In the genomic region with DNA sequence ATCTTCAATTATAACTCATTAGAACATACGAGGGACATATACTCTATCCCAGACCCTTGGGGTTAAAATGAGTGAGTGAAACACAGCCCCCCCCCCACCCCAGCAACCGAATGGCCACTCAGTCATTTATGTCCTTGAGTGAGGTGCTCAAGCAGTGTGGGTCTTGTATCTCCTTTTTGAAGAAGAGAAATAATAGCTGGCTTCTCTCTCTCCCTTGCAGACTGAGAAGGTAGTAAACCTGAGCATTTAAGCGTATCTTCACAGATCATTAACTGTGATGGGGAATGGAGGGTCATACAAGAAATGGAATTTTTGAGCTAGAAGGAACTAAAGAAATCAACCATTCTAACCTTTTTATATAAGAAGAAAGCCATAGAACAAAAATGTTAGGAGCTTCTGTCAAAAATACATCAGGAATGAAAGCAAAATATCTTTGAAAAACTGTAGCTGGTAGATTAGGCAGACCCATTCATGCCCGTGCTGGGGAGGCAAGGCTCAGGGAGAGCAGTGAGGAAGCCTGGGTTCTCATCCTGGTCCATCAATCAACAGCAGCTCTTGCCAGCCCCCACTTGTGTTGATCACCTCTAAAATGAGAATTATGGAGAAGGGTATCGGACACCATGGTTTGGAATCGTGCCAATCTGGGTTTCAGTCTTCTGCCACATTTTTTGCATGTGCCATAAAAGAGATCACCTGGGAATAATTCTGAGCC, we compare ENCODE assay signal across 26 mouse cellular contexts.
"Had no signal": no experiment of that assay in that cellular context is flagged by ENCODE, and none has a peak within 500 bp of the region (broad histone marks: within the 10 kb centered on the region; RNA-seq: fewer than 3 reads in every experiment).

No protein-coding gene starts in this region.

- H3K9ac ChIP-seq: heart, embryonic 12.5 days; hindbrain, embryonic 12.5 days; hindbrain, embryonic 14.5 days; intestine, embryonic 15.5 days; limb, embryonic 12.5 days; liver, embryonic 13.5 days; liver, embryonic 15.5 days; liver, postnatal 0 days had no signal

- H3K9me3 ChIP-seq: heart, embryonic 10.5 days; heart, embryonic 12.5 days; hindbrain, embryonic 10.5 days; hindbrain, embryonic 12.5 days; intestine, embryonic 15.5 days; limb, embryonic 10.5 days; limb, embryonic 12.5 days; liver, embryonic 13.5 days; liver, embryonic 15.5 days had no signal

- H3K27me3 ChIP-seq: heart, embryonic 12.5 days; hindbrain, embryonic 12.5 days; intestine, embryonic 15.5 days; limb, embryonic 12.5 days; liver, embryonic 13.5 days; liver, embryonic 15.5 days had no signal

- H3K4me1 ChIP-seq: hindbrain, embryonic 12.5 days; intestine, embryonic 15.5 days; limb, embryonic 10.5 days; limb, embryonic 12.5 days; liver, embryonic 13.5 days; liver, embryonic 15.5 days had no signal

- H3K4me3 ChIP-seq: gastrocnemius, adult 2 months; heart, embryonic 10.5 days; heart, embryonic 12.5 days; hindbrain, embryonic 10.5 days; hindbrain, embryonic 12.5 days; intestine, embryonic 15.5 days; layer of hippocampus, adult 2 months; left cerebral cortex, adult 2 months; limb, embryonic 10.5 days; limb, embryonic 12.5 days; liver, embryonic 13.5 days; liver, embryonic 15.5 days had no signal

- DNase-seq: gastrocnemius, adult 2 months; gastrocnemius, postnatal 10 days; gastrocnemius, postnatal 25 days; heart, adult 18-20 months; heart, postnatal 10 days; heart, postnatal 4 days; kidney, postnatal 10 days; kidney, postnatal 36 days; liver; liver, embryonic 13.5 days; liver, postnatal 0 days had no signal

- H3K4me2 ChIP-seq: heart, embryonic 12.5 days; hindbrain, embryonic 12.5 days; hindbrain, embryonic 14.5 days; intestine, embryonic 15.5 days; limb, embryonic 12.5 days; liver, embryonic 11.5 days; liver, embryonic 13.5 days; liver, embryonic 15.5 days had no signal

- H3K27ac ChIP-seq: gastrocnemius, adult 2 months; heart, embryonic 10.5 days; hindbrain, embryonic 10.5 days; hindbrain, embryonic 14.5 days; intestine, embryonic 15.5 days; layer of hippocampus, adult 2 months; left cerebral cortex, adult 2 months; limb, embryonic 10.5 days; limb, embryonic 12.5 days; liver, embryonic 13.5 days; liver, embryonic 15.5 days had no signal

- H3K36me3 ChIP-seq: heart, embryonic 10.5 days; heart, embryonic 12.5 days; hindbrain, embryonic 10.5 days; hindbrain, embryonic 12.5 days; intestine, embryonic 15.5 days; limb, embryonic 10.5 days; limb, embryonic 12.5 days; liver, embryonic 13.5 days; liver, embryonic 15.5 days had no signal

- ATAC-seq: hindbrain, embryonic 16.5 days; inflammation-experienced regulatory T-cells, adult 6 months; intestine, embryonic 15.5 days; intestine, postnatal 0 days; liver, postnatal 0 days had no signal
